Mouse (Mus musculus): ENCODE measurements around the gene Map3k5. TPM values are rescaled to one million over a fixed set of nuclear protein-coding genes. Genes with fewer than 3 reads are reported as not detected.

Map3k5 gene
- polyA plus RNA-seq, 1 experiment from 2014 or later = 2.1 TPM

DNA sequence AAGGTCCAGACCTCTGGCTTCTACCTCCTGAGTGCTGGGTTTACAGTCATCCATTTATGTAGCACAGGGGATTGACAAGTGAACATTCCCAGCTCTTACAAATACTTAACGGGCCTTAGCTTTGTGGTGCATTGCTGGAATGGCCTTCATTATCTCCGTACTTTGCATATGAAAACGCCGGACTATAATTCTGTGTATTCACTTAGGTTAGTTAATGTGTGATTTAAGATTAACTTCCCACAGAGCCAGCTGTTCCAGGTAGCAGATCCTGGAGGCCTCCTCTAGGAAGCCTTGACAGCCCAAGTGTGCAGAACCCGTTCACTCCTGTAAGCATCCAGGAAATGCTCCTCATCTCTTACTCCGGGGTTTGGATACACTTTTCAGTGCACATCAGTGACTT is 4.5 kb downstream of the Map3k5 start:
- no peaks in the 10 kb centered on the region for H3K9me3 ChIP-seq
- peaks cover 4% of the 10 kb centered on the region; the same call in 1 of the 2 replicates for H3K27me3 ChIP-seq
- peaks cover 48% of the 10 kb centered on the region for H3K4me1 ChIP-seq
- WGBS = 72% methylated on average over 6 of the region's 6 CpGs
- H3K4me3 ChIP-seq = no peak overlapping the region
- H3K4me2 ChIP-seq (replicated peaks) = no peak overlapping the region
- H3K9ac ChIP-seq = no peak overlapping the region
- H3K27ac ChIP-seq = no peak overlapping the region
- no peaks in the 10 kb centered on the region for H3K36me3 ChIP-seq
- no peak for ATAC-seq (ENCODE audit: low FRiP score, low read depth)

DNA sequence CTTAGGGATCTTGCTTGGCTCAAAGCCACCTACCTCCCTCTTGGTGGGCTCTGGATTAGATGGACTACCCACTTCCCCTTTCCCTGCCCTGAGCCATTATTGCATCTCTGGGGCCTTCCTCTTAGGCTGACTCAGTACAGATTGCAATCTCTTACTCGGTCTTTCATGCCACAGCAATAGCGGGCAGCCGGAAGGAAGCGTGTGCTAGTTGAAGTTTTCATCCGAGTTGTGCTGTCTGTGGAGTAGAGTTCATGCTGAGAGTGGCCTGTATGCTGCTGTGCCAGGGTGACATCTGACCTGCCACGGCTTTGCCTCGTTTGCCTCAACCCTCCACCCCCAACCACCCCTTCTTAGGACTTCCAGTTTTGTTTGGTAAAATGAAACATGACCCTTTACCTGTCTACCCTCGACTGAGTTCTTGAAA is 5.0 kb downstream of the Map3k5 start:
- Histone ChIP-seq H3K9me3 (no peaks in the 10 kb centered on the region), H3K9ac (no peak overlapping the region), H3K4me3 (no peak overlapping the region), H3K4me2 (replicated peaks) (no peak overlapping the region), H3K27ac (no peak overlapping the region), H3K27me3 (peaks cover 4% of the 10 kb centered on the region; the same call in 1 of the 2 replicates), H3K4me1 (peaks cover 49% of the 10 kb centered on the region), H3K36me3 (no peaks in the 10 kb centered on the region)
- WGBS = 49% methylated on average over 8 of the region's 8 CpGs
- no peak for ATAC-seq (ENCODE audit: low FRiP score, low read depth)

DNA sequence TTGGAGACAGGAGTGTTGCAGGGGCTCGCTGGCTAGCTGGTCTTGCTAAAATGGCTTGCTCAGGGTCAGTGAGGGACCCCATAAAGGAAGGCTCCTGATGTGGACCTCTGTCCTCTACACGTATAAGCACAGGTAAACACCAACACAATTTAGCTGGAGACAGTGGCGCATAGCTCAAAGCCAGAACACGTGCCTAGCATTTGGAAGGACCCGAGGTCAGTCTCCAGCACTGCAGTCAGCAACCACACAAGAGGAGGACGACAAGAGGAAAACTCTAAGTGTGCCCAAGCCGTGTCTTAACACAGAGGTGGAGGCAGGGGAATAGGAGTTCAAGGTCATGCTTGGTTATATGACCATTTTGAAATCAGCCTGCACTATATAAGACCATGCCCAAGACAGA is 5.9 kb downstream of the Map3k5 start:
- no peak for ATAC-seq (ENCODE audit: low FRiP score, low read depth)
- Histone ChIP-seq H3K4me3 (no peak overlapping the region), H3K27me3 (peaks cover 3% of the 10 kb centered on the region; the same call in 1 of the 2 replicates), H3K4me1 (peaks cover 46% of the 10 kb centered on the region), H3K36me3 (no peaks in the 10 kb centered on the region), H3K9me3 (no peaks in the 10 kb centered on the region), H3K9ac (no peak overlapping the region), H3K27ac (no peak overlapping the region), H3K4me2 (replicated peaks) (no peak overlapping the region)
- 88% methylated on average over 7 of the region's 7 CpGs for WGBS

GRCm38 (mm10) chr10:19940626-19941025 is 6.4 kb downstream of the Map3k5 start:
- Histone ChIP-seq H3K27ac (no peak overlapping the region; the same call in 1 of the 2 replicates), H3K36me3 (no peaks in the 10 kb centered on the region), H3K9ac (no peak overlapping the region), H3K9me3 (no peaks in the 10 kb centered on the region), H3K4me3 (no peak overlapping the region), H3K27me3 (no peaks in the 10 kb centered on the region), H3K4me2 (replicated peaks) (no peak overlapping the region), H3K4me1 (peaks cover 46% of the 10 kb centered on the region)
- no peak for ATAC-seq (ENCODE audit: low FRiP score, low read depth)
- 83% methylated on average over 8 of the region's 8 CpGs for WGBS

- Histone ChIP-seq H3K27me3 (no peaks in the 10 kb centered on the region), H3K9me3 (no peaks in the 10 kb centered on the region), H3K36me3 (no peaks in the 10 kb centered on the region), H3K27ac (no peak overlapping the region; the same call in 1 of the 2 replicates), H3K9ac (no peak overlapping the region), H3K4me3 (no peak overlapping the region), H3K4me1 (peaks cover 46% of the 10 kb centered on the region), H3K4me2 (replicated peaks) (no peak overlapping the region)
- WGBS = 51% methylated on average over 6 of the region's 6 CpGs
- no peak for ATAC-seq (ENCODE audit: low FRiP score, low read depth)
These were observed 6.8 kb downstream of the Map3k5 start for GRCm38 (mm10) chr10:19941063-19941462.

DNA sequence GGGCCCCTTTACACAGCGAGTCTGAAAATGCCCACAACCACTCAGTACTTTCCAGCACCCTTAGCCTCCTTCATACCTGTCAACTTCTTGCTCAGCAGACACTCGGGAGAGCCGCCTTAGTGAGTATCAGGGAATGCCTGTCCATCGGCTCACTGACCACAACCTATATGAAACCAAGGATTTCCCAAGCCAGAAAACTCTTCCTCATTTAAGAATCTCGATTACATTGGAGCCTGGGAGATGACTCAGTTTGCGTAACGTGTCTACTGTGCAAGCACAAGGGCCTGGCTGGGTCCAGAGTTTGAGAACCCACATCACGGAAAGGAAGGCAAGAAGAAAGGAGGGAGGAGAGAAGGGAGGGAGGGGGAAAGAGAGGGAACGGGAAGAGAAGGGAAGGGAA is 7.6 kb downstream of the Map3k5 start:
- no peak overlapping the region for H3K4me2 ChIP-seq (replicated peaks)
- H3K9ac ChIP-seq = no peak overlapping the region
- 87% methylated on average over 9 of the region's 9 CpGs for WGBS
- H3K4me1 ChIP-seq = peaks cover 43% of the 10 kb centered on the region
- no peak for ATAC-seq (ENCODE audit: low FRiP score, low read depth)
- H3K36me3 ChIP-seq = no peaks in the 10 kb centered on the region
- no peak overlapping the region for H3K4me3 ChIP-seq
- H3K27ac ChIP-seq = no peak overlapping the region
- no peaks in the 10 kb centered on the region for H3K9me3 ChIP-seq
- no peaks in the 10 kb centered on the region for H3K27me3 ChIP-seq

DNA sequence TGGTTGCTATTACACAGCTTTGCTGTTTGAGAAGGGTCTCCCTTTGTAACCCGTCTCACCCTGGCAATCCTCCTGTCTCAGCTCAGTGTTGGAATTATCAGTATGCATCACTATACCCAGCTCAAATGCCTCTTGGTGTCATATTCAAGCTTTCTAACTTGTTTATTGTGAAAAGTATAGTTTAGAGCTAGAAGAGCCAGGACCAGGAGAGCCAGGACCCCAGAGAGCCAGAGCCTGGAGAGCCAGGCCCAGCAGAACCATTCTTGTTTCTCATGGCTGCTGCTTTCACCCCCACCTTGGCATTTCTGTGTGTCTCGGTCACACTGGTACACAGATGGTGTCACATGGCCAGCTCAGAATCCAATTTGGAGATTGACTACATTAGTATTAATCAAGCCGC is 8.3 kb downstream of the Map3k5 start:
- H3K27me3 ChIP-seq = no peaks in the 10 kb centered on the region
- no peaks in the 10 kb centered on the region for H3K9me3 ChIP-seq
- no peak overlapping the region for H3K4me2 ChIP-seq (replicated peaks)
- H3K4me1 ChIP-seq = peaks cover 36% of the 10 kb centered on the region
- no peak overlapping the region for H3K9ac ChIP-seq
- H3K4me3 ChIP-seq = no peak overlapping the region
- WGBS = 92% methylated on average over 3 of the region's 3 CpGs
- H3K27ac ChIP-seq = no peak overlapping the region
- H3K36me3 ChIP-seq = no peaks in the 10 kb centered on the region
- ATAC-seq (ENCODE audit: low FRiP score, low read depth) = no peak

DNA sequence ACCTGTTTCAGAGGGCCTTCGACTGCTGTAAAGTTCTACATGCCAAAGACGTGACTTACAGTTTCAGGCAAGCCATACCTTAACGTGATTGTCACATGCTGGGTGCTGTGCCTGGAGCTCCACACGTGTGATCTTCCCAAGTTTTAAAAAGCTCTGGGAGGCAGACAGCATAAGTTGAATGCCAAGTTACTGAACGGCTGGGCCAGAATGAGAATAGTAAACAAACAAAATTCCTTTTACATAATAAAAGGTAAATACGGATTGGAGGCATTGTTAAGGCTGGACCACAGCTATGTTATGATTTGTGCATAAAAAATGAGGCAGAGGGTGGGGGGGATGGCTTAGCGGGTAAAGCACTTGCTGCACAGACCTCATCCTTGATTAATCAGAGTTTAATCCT is 11.4 kb downstream of the Map3k5 start:
- Histone ChIP-seq H3K27me3 (no peaks in the 10 kb centered on the region), H3K9me3 (no peaks in the 10 kb centered on the region), H3K4me2 (replicated peaks) (no peak overlapping the region), H3K4me3 (no peak overlapping the region), H3K36me3 (no peaks in the 10 kb centered on the region), H3K4me1 (peaks cover 22% of the 10 kb centered on the region), H3K27ac (no peak overlapping the region), H3K9ac (no peak overlapping the region)
- 66% methylated on average over 7 of the region's 7 CpGs for WGBS
- ATAC-seq (ENCODE audit: low FRiP score, low read depth) = no peak

DNA sequence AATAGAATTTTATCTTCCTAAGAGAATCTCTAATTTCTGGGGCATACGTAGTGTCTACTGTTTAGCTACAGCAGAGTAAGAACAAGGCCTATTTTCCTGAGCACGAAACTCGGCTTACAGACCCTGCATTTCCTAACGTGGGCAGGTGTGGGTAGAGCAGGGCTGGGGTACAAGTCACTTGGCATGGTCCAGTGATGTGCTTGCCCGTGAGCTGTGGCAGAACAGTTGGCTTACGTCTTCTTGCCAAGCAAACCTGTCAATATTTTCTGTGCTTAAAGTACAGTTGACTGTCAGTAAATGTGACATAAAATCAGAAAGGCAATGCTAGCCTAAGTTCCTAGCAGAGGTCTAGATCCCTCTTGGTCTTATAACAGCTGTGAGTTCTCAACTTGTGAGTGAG is 12.4 kb downstream of the Map3k5 start:
- H3K36me3 ChIP-seq = no peaks in the 10 kb centered on the region
- H3K27ac ChIP-seq = no peak overlapping the region
- H3K4me2 ChIP-seq (replicated peaks) = no peak overlapping the region
- WGBS = 87% methylated on average over 6 of the region's 6 CpGs
- peaks cover 17% of the 10 kb centered on the region for H3K4me1 ChIP-seq
- no peak overlapping the region for H3K9ac ChIP-seq
- H3K9me3 ChIP-seq = no peaks in the 10 kb centered on the region
- no peak for ATAC-seq (ENCODE audit: low FRiP score, low read depth)
- no peak overlapping the region for H3K4me3 ChIP-seq
- H3K27me3 ChIP-seq = no peaks in the 10 kb centered on the region

DNA sequence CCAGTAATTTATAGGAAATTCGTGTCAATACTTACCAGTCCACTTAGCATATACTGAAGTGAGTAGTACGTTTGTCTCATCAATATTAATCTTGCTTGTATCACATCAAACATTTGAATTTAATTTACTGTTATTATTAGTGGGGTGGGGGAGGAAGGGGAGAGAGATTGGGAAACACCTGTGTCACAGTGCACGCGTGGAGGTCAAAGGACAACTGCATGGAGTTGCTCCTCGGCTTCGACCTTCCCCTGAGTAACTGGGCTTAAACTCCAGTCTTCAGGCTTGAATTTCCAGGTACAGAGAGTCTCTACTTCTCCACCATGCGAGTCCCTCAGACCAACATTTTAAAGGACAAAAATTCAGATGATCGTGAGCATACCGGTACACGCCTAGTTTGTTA is 13.2 kb downstream of the Map3k5 start:
- no peak for ATAC-seq (ENCODE audit: low FRiP score, low read depth)
- Histone ChIP-seq H3K27ac (no peak overlapping the region), H3K4me2 (replicated peaks) (no peak overlapping the region), H3K9ac (no peak overlapping the region), H3K9me3 (no peaks in the 10 kb centered on the region), H3K4me1 (peaks cover 17% of the 10 kb centered on the region), H3K4me3 (no peak overlapping the region), H3K27me3 (no peaks in the 10 kb centered on the region), H3K36me3 (no peaks in the 10 kb centered on the region)
- WGBS = 86% methylated on average over 10 of the region's 10 CpGs

GRCm38 (mm10) chr10:19947901-19948300 is 13.6 kb downstream of the Map3k5 start:
- peaks cover 17% of the 10 kb centered on the region for H3K4me1 ChIP-seq
- no peak for ATAC-seq (ENCODE audit: low FRiP score, low read depth)

GRCm38 (mm10) chr10:19948381-19948780 is 14.1 kb downstream of the Map3k5 start:
- H3K4me1 ChIP-seq = peaks cover 17% of the 10 kb centered on the region
- H3K4me3 ChIP-seq = no peak overlapping the region
- 89% methylated on average over 11 of the region's 11 CpGs for whole genome bisulfite sequencing
- no peak overlapping the region for H3K4me2 ChIP-seq (replicated peaks)
- no peak overlapping the region for H3K9ac ChIP-seq
- ATAC-seq (ENCODE audit: low FRiP score, low read depth) = no peak
- H3K36me3 ChIP-seq = no peaks in the 10 kb centered on the region
- no peaks in the 10 kb centered on the region for H3K27me3 ChIP-seq
- H3K27ac ChIP-seq = no peak overlapping the region
- no peaks in the 10 kb centered on the region for H3K9me3 ChIP-seq

More at GRCm38 (mm10) chr10:19947901-19948300, 13.6 kb downstream of the Map3k5 start:
- no peaks in the 10 kb centered on the region for H3K36me3 ChIP-seq
- H3K4me3 ChIP-seq = no peak overlapping the region
- H3K27me3 ChIP-seq = no peaks in the 10 kb centered on the region
- no peaks in the 10 kb centered on the region for H3K9me3 ChIP-seq
- WGBS = 89% methylated on average over 5 of the region's 5 CpGs
- no peak overlapping the region for H3K9ac ChIP-seq
- H3K27ac ChIP-seq = no peak overlapping the region
- no peak overlapping the region for H3K4me2 ChIP-seq (replicated peaks)

- ATAC-seq (ENCODE audit: low FRiP score, low read depth) = no peak
- Histone ChIP-seq H3K4me1 (peaks cover 13% of the 10 kb centered on the region; the same call in 1 of the 2 replicates), H3K4me2 (replicated peaks) (no peak overlapping the region), H3K9me3 (no peaks in the 10 kb centered on the region), H3K4me3 (no peak overlapping the region), H3K27ac (no peak overlapping the region), H3K36me3 (no peaks in the 10 kb centered on the region), H3K9ac (no peak overlapping the region), H3K27me3 (no peaks in the 10 kb centered on the region)
- WGBS = 66% methylated on average over 4 of the region's 4 CpGs
These were observed 14.8 kb downstream of the Map3k5 start for GRCm38 (mm10) chr10:19949106-19949505.
